Mouse (Mus musculus): ENCODE measurements around the gene Rsf1.

- TF ChIP-seq GATA1 (IDR thresholded peaks at IDR 0.05; ENCODE audit: low read length) (no peak), TAL1 (IDR thresholded peaks at IDR 0.05; ENCODE audit: low read length) (no peak)
Observed at GRCm38 (mm10) chr7:97695441-97695840, 115.8 kb downstream of the Rsf1 start.
